Mouse (Mus musculus) layer of hippocampus, adult 18-20 months (tissue): Measurements from ENCODE around the gene Zfp691. TPM values are rescaled to one million over a fixed set of nuclear protein-coding genes. Genes with fewer than 3 reads are reported as not detected.
A peak's percentile ranks its signal among the peaks of the same experiment; 100 is the strongest.

Experiments
- DNase-seq, 2 experiments: peaks; one replicate each; pipeline ENCODE4 v3.0.0; 2022; ENCODE audit warnings: low spot score in 2 of 2
- microRNA-seq, 2 experiments: library from miRNA; unstranded; fragments of <30 nt; microRNA quantifications; one replicate each; pipeline ENCODE4 v1.2.0; 2021
- total RNA-seq, 2 experiments: library from RNA; stranded (reverse); gene quantifications; 2 replicates each; pipeline ENCODE4 v1.2.3; 2021

Zfp691 gene
- total RNA-seq, 2 experiments from 2014 or later, result 6.8 to 8.2 TPM

DNA sequence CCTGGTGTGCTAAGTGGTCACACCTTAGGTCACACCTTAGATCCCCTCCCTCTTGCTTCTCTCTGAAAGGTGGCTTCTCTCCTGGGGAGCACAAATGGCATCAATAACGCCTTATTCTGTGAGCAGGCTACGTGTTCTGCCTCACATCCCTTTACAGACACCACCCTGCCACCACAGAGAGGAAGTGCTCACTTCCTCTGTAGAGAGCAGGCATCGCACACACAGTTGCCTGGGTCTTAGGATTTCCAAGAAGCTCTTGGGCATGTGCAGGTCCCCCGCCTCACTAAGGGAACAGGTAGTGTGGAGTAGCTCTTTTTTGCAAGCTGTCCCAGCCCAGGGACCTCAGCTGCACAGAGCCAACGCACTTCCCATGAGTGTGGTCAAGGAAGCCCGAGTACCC, 46.8 kb downstream of the Zfp691 start:
- DNase-seq, result no peak

DNA sequence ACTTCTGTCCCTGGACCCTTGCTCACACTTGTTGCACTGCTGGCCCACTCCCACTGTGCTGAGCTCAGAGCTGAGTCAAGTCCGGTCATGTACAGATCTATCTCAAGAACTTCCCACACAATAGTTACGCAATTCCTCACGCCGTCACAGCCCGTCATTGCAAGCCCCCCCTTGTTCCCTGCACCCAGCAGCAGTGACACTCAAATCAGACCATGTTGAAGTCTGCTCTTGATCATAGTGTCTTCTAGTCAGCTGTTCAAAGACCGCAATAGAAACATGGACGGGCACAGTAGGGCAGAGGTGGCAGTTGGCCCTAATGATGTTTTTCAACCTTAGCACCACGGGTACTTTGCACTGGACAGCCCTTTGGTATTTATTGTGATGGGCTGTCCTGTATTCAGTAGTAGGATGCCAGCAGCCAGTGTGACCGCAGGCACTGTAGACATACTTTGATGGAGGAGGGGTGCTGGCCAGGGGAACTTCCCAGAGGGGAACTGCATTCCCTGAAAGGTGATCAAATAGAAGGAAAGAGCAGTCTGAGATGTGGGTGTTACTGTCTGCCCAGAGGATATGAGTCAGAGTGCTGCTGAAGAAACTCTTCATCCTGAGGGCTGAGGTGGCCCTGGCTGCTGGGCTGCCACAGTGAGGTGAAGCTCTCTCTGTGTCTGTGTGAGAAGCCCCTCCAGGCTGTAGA, 48.3 kb downstream of the Zfp691 start:
- DNase-seq, result no peak

DNA sequence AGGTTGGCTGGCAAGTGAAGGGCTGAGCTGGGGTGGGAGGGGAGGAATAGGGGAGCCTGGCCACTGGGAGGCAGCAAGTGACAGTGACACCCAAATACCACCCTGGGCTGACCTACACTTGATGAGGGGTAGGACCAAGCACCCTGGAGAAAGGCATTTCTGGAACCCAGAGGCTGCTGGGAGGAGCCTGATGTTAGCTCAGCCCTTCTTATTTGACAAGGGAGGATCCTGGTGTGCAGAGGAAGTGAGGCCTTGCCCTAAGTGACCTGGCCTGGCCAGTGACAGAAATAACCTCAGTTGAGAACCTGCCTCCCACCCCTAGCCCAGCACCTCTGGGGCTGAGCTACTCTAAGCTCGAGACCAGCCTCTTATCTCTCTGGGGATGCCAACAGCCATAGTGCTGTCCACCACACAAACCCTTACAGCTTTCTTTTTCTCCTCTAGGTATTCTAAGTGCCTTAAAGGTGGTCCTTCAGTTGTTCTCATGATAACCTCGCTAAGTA, 49.2 kb downstream of the Zfp691 start:
- DNase-seq, result no peak

DNA sequence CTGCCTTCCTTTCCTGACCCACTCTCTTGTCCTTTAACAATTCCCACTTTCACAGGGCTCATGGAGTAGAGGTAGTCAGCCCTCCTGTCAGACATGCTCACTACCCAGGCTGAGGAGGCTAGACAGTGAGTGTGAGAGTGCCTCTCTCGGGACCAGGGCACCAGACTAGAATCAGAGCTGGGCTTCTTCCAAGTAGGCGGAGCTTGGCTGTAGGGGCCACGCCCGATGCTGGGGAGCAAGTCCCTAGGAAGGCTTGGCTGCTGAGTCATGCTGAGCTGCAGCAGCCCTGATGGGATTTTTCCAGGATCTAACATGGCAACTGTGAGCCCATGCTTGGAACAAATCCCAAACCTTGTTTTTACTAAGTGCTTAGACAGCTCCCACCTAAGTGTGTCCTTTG, 52.7 kb downstream of the Zfp691 start:
- DNase-seq, result peak; percentile 49 to 66

DNA sequence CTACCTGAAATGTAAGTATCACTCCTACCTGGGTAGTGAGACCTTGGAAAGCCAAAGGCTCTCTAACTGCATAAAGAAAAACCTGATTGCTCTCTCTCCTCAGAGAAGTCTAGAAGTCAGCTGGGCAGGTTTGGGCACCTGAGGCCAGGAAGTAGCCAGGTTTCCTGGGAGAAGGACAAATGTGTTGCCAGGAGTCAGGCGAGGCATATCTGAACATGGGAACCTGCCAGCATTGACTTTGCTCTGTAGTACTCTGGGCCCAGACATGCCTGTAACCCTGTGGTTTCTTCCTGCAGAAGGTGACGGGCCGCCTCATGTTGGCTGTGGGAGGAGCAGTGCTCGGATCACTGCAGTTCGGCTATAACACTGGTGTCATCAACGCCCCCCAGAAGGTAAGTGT, 53.9 kb downstream of the Zfp691 start:
- DNase-seq, result no peak

Small RNAs within 50 kb of the gene (microRNA-seq; reads per million reads assigned to microRNA genes)
- 0 reads per million in 2 experiments for gene Mir1957a

Other genes starting within 250 kb of the Zfp691 start
- not detected for gene Olfr1328, start 235.6 kb downstream of the Zfp691 start, total RNA-seq
- gene Lao1, start 212.6 kb downstream of the Zfp691 start, total RNA-seq, result under 1 TPM; 0.30 to 0.57 TPM
- 10 to 100 TPM; 88.9 to 98.4 TPM for gene Slc2a1, start 65.5 kb downstream of the Zfp691 start, total RNA-seq
- gene Ermap, start 15.8 kb upstream of the Zfp691 start, total RNA-seq, result under 1 TPM; 0.27 to 0.43 TPM
- gene Svbp, start 21.1 kb upstream of the Zfp691 start, total RNA-seq, result 10 to 100 TPM; 15.4 to 17.5 TPM
- gene Tmem269, start 44.0 kb upstream of the Zfp691 start, total RNA-seq, result under 1 TPM; 0.74 to 0.87 TPM
- gene AU022252, start 58.5 kb upstream of the Zfp691 start, total RNA-seq, result 10 to 100 TPM; 29.3 to 36.5 TPM
- gene P3h1, start 58.7 kb upstream of the Zfp691 start, total RNA-seq, result 1 to 10 TPM; 7.7 to 8.5 TPM
- under 1 TPM; 0.13 to 0.40 TPM for gene Cldn19, start 81.2 kb upstream of the Zfp691 start, total RNA-seq
- 100 to 1,000 TPM; 242 to 255 TPM for gene Ybx1, start 120.4 kb upstream of the Zfp691 start, total RNA-seq
- 10 to 100 TPM; 13.0 to 16.3 TPM for gene Ppih, start 146.4 kb upstream of the Zfp691 start, total RNA-seq
- gene Ccdc30, start 241.3 kb upstream of the Zfp691 start, total RNA-seq, result 10 to 100 TPM; 23.5 to 24.0 TPM
- gene Ppcs, start 248.2 kb upstream of the Zfp691 start, total RNA-seq, result 1 to 10 TPM; 4.9 TPM
- under 1 TPM; 0.30 to 0.50 TPM for gene Zmynd12, start 248.6 kb upstream of the Zfp691 start, total RNA-seq